Mouse (Mus musculus): Measurements from ENCODE around the gene Tenm3. TPM values are rescaled to one million over a fixed set of nuclear protein-coding genes. Genes with fewer than 3 reads are reported as not detected.

Tenm3 gene
- polyA plus RNA-seq, 1 experiment from 2014 or later: 18.2 TPM

GRCm38 (mm10) chr8:48341692-48342091 is 502.1 kb downstream of the Tenm3 start:
- H3K4me1 ChIP-seq (ENCODE audit: control insufficient read depth, insufficient read depth, low read length): no peaks in the 10 kb centered on the region
- WGBS (ENCODE audit: insufficient replicate concordance): 84% methylated on average over 4 of the region's 4 CpGs
- ATAC-seq (replicated peaks; ENCODE audit: insufficient number of reproducible peaks, low FRiP score, low TSS enrichment): no peak

DNA sequence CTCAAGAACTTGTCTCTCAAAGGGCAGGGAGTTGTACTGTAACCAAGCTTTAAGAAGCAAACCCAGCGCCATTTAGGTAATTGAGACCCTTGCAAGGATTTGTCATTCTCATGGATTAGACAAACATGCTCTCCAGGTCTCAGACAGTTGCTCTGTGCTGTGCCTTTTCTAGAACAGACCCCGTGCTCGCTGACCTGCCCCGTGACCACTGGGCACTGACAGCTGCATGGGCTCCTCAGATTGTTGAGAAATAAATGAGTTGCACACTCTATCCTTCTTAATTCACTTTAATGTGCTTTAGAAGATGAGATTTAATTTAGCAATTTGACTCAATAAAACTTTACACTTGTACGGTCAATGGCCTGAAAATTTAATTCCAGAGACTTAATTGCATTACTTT is 502.5 kb downstream of the Tenm3 start:
- Histone ChIP-seq H3K27ac (ENCODE audit: low read depth, low read length) (no peak overlapping the region), H3K27me3 (ENCODE audit: control insufficient read depth, insufficient read depth, low read length) (no peaks in the 10 kb centered on the region), H3K4me3 (ENCODE audit: low read depth, low read length) (no peak overlapping the region), H3K4me2 (no peak overlapping the region), H3K36me3 (ENCODE audit: control insufficient read depth, insufficient read depth, low read length) (no peaks in the 10 kb centered on the region), H3K9ac (ENCODE audit: low read depth, low read length) (no peak overlapping the region), H3K9me3 (replicated peaks; ENCODE audit: control insufficient read depth, low read length) (no peaks in the 10 kb centered on the region), H3K4me1 (ENCODE audit: control insufficient read depth, insufficient read depth, low read length) (no peaks in the 10 kb centered on the region)
- WGBS (ENCODE audit: insufficient replicate concordance): 92% methylated on average over 5 of the region's 5 CpGs
- no peak for ATAC-seq (replicated peaks; ENCODE audit: insufficient number of reproducible peaks, low FRiP score, low TSS enrichment)

More at GRCm38 (mm10) chr8:48341692-48342091, 502.1 kb downstream of the Tenm3 start:
- no peak overlapping the region for H3K9ac ChIP-seq (ENCODE audit: low read depth, low read length)
- no peaks in the 10 kb centered on the region for H3K36me3 ChIP-seq (ENCODE audit: control insufficient read depth, insufficient read depth, low read length)
- no peak overlapping the region for H3K4me3 ChIP-seq (ENCODE audit: low read depth, low read length)
- no peak overlapping the region for H3K27ac ChIP-seq (ENCODE audit: low read depth, low read length)
- no peak overlapping the region for H3K4me2 ChIP-seq
- no peaks in the 10 kb centered on the region for H3K9me3 ChIP-seq (replicated peaks; ENCODE audit: control insufficient read depth, low read length)
- H3K27me3 ChIP-seq (ENCODE audit: control insufficient read depth, insufficient read depth, low read length): no peaks in the 10 kb centered on the region

DNA sequence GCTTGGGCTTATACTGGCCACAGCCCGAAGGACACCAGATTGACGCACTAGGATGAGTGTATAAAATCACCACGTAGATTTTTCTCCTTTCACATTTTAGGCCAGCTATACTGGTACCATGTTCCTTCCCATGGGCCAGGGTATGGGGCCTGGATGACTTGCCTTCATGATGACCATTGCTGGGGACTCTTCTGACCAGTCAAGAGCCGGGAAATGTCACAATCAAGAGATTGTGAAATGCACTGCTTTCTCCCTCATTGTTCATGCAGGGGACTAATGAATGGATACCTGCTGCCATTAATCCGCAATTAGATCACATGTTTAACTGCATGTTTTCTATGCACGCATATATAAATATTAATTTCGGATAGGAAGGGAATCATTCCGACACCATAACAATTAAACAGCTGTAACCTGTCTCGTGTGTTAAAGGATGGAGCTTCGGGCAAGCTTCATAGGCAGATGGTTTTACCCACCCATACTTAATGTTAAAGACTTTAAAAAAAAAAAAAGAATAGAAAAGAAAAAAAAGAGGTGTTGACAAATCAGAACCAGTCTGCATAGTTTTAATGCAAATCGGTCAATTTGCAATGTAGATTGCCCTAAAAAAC is 521.0 kb downstream of the Tenm3 start:
- no peaks in the 10 kb centered on the region for H3K9me3 ChIP-seq (replicated peaks; ENCODE audit: control insufficient read depth, low read length)
- no peak for ATAC-seq (replicated peaks; ENCODE audit: insufficient number of reproducible peaks, low FRiP score, low TSS enrichment)

GRCm38 (mm10) chr8:48322240-48322639 is 521.5 kb downstream of the Tenm3 start:
- no peak for ATAC-seq (replicated peaks; ENCODE audit: insufficient number of reproducible peaks, low FRiP score, low TSS enrichment)
- no peaks in the 10 kb centered on the region for H3K36me3 ChIP-seq (ENCODE audit: control insufficient read depth, insufficient read depth, low read length)
- no peak overlapping the region for H3K4me3 ChIP-seq (ENCODE audit: low read depth, low read length)
- H3K4me2 ChIP-seq: no peak overlapping the region
- no peaks in the 10 kb centered on the region for H3K27me3 ChIP-seq (ENCODE audit: control insufficient read depth, insufficient read depth, low read length)
- no peaks in the 10 kb centered on the region for H3K4me1 ChIP-seq (ENCODE audit: control insufficient read depth, insufficient read depth, low read length)
- no peak overlapping the region for H3K9ac ChIP-seq (ENCODE audit: low read depth, low read length)
- no peaks in the 10 kb centered on the region for H3K9me3 ChIP-seq (replicated peaks; ENCODE audit: control insufficient read depth, low read length)
- no peak overlapping the region for H3K27ac ChIP-seq (ENCODE audit: low read depth, low read length)
- 93% methylated on average over 6 of the region's 6 CpGs for WGBS (ENCODE audit: insufficient replicate concordance)

More for the DNA sequence above, 521.0 kb downstream of the Tenm3 start:
- no peaks in the 10 kb centered on the region for H3K36me3 ChIP-seq (ENCODE audit: control insufficient read depth, insufficient read depth, low read length)
- H3K4me1 ChIP-seq (ENCODE audit: control insufficient read depth, insufficient read depth, low read length): no peaks in the 10 kb centered on the region
- H3K4me3 ChIP-seq (ENCODE audit: low read depth, low read length): no peak overlapping the region
- no peak overlapping the region for H3K9ac ChIP-seq (ENCODE audit: low read depth, low read length)
- H3K4me2 ChIP-seq: no peak overlapping the region
- no peaks in the 10 kb centered on the region for H3K27me3 ChIP-seq (ENCODE audit: control insufficient read depth, insufficient read depth, low read length)
- whole genome bisulfite sequencing (ENCODE audit: insufficient replicate concordance): 88% methylated on average over 11 of the region's 11 CpGs
- H3K27ac ChIP-seq (ENCODE audit: low read depth, low read length): no peak overlapping the region

DNA sequence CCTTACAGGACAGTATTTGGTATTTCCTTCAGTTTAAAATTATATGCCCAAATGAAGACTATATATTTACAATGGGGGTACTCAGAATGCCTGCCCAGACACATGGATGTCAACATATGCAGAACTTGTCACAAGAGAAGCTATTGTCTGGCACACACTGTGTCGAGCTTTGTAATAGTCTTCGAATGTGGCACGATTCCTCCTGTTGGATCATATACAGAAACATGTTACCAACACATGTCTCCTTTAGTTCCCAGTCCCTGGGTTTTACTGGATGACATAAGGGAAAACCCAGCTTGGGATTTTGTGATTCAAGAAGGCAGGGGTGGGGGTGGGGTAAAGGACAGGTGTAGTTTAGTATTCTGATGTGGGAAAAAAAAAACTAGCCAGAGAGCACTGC is 524.1 kb downstream of the Tenm3 start:
- no peaks in the 10 kb centered on the region for H3K9me3 ChIP-seq (replicated peaks; ENCODE audit: control insufficient read depth, low read length)
- H3K27me3 ChIP-seq (ENCODE audit: control insufficient read depth, insufficient read depth, low read length): no peaks in the 10 kb centered on the region
- H3K36me3 ChIP-seq (ENCODE audit: control insufficient read depth, insufficient read depth, low read length): no peaks in the 10 kb centered on the region
- H3K4me1 ChIP-seq (ENCODE audit: control insufficient read depth, insufficient read depth, low read length): no peaks in the 10 kb centered on the region
- H3K27ac ChIP-seq (ENCODE audit: low read depth, low read length): no peak overlapping the region
- H3K4me2 ChIP-seq: no peak overlapping the region
- H3K4me3 ChIP-seq (ENCODE audit: low read depth, low read length): no peak overlapping the region
- WGBS (ENCODE audit: insufficient replicate concordance): 94% methylated on average over 3 of the region's 3 CpGs
- no peak for ATAC-seq (replicated peaks; ENCODE audit: insufficient number of reproducible peaks, low FRiP score, low TSS enrichment)
- H3K9ac ChIP-seq (ENCODE audit: low read depth, low read length): no peak overlapping the region

- H3K4me3 ChIP-seq (ENCODE audit: low read depth, low read length): no peak overlapping the region
- H3K4me2 ChIP-seq: no peak overlapping the region
- 69% methylated on average over 10 of the region's 10 CpGs for WGBS (ENCODE audit: insufficient replicate concordance)
- no peaks in the 10 kb centered on the region for H3K9me3 ChIP-seq (replicated peaks; ENCODE audit: control insufficient read depth, low read length)
- H3K9ac ChIP-seq (ENCODE audit: low read depth, low read length): no peak overlapping the region
- no peak for ATAC-seq (replicated peaks; ENCODE audit: insufficient number of reproducible peaks, low FRiP score, low TSS enrichment)
- no peaks in the 10 kb centered on the region for H3K4me1 ChIP-seq (ENCODE audit: control insufficient read depth, insufficient read depth, low read length)
- H3K27me3 ChIP-seq (ENCODE audit: control insufficient read depth, insufficient read depth, low read length): no peaks in the 10 kb centered on the region
- no peaks in the 10 kb centered on the region for H3K36me3 ChIP-seq (ENCODE audit: control insufficient read depth, insufficient read depth, low read length)
- no peak overlapping the region for H3K27ac ChIP-seq (ENCODE audit: low read depth, low read length)
Measured at GRCm38 (mm10) chr8:48317498-48317897, 526.3 kb downstream of the Tenm3 start.

- no peak for ATAC-seq (replicated peaks; ENCODE audit: insufficient number of reproducible peaks, low FRiP score, low TSS enrichment)
- H3K9me3 ChIP-seq (replicated peaks; ENCODE audit: control insufficient read depth, low read length): no peaks in the 10 kb centered on the region
- WGBS (ENCODE audit: insufficient replicate concordance): 77% methylated on average over 8 of the region's 8 CpGs
- H3K4me3 ChIP-seq (ENCODE audit: low read depth, low read length): no peak overlapping the region
- no peaks in the 10 kb centered on the region for H3K36me3 ChIP-seq (ENCODE audit: control insufficient read depth, insufficient read depth, low read length)
- no peak overlapping the region for H3K27ac ChIP-seq (ENCODE audit: low read depth, low read length)
- H3K4me1 ChIP-seq (ENCODE audit: control insufficient read depth, insufficient read depth, low read length): peaks cover under 1% of the 10 kb centered on the region; the same call in 1 of the 2 replicates
- H3K9ac ChIP-seq (ENCODE audit: low read depth, low read length): no peak overlapping the region
- H3K27me3 ChIP-seq (ENCODE audit: control insufficient read depth, insufficient read depth, low read length): no peaks in the 10 kb centered on the region
- H3K4me2 ChIP-seq: no peak overlapping the region
Measured at GRCm38 (mm10) chr8:48315605-48316004, 528.1 kb downstream of the Tenm3 start.

DNA sequence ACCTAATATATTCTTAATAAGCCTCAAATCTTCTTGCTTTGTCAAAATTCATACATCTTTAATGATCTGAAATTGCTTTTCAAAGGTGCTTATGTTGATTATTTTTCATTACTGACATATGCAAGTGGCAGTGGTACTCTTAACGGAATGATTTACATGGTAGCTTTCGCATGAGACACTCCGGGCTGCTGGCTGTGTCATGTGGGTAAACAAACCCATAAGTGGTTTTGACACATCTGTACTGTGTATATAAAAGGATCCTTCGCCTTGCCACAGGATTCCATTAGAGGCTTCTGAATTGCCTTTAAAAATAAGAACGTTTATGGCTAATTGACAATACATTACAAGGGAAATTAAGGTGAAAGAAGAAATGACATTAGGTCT is 529.8 kb downstream of the Tenm3 start:
- no peak overlapping the region for H3K4me3 ChIP-seq (ENCODE audit: low read depth, low read length)
- no peaks in the 10 kb centered on the region for H3K27me3 ChIP-seq (ENCODE audit: control insufficient read depth, insufficient read depth, low read length)
- no peak overlapping the region for H3K4me2 ChIP-seq
- no peaks in the 10 kb centered on the region for H3K9me3 ChIP-seq (replicated peaks; ENCODE audit: control insufficient read depth, low read length)
- WGBS (ENCODE audit: insufficient replicate concordance): 81% methylated on average over 5 of the region's 5 CpGs
- H3K36me3 ChIP-seq (ENCODE audit: control insufficient read depth, insufficient read depth, low read length): no peaks in the 10 kb centered on the region
- H3K9ac ChIP-seq (ENCODE audit: low read depth, low read length): no peak overlapping the region
- H3K27ac ChIP-seq (ENCODE audit: low read depth, low read length): no peak overlapping the region
- H3K4me1 ChIP-seq (ENCODE audit: control insufficient read depth, insufficient read depth, low read length): peaks cover 9% of the 10 kb centered on the region; the same call in 1 of the 2 replicates
- no peak for ATAC-seq (replicated peaks; ENCODE audit: insufficient number of reproducible peaks, low FRiP score, low TSS enrichment)

Data from heart, embryonic 11.5 days (tissue).